Mouse (Mus musculus): ENCODE measurements at regions not wholly inside any gene's neighbourhood (a gene's known extent, or its start where the extent isn't known, plus 50 kb on each side); places are given as distances from the start of the nearest gene placed in this dataset.

DNA sequence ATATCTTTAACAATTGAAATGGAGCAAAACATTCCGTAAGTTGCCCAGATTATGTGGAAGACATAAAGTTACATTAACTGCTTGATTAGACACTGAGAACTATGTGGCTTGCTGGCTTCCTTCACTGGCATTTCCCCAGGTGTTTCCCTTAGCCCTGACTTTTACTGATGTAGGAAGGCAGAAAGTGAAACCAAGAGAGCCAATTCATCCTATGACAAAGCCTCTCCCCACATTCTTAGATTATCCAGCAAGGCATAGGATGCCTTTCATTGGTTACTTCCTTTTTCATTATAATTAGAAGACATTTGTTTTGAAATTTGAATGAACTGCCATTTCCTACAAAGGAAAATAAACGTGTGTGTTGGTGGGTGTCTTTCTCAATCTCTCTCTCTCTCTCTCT, 72.1 kb downstream of the Cdc42ep3 start:
- no peak for TF ChIP-seq CTCF (IDR thresholded peaks at IDR 0.05; ENCODE audit: insufficient read depth, low read depth, low read length)
- WGBS: 67% methylated on average over 2 of the region's 2 CpGs
- no peak overlapping the region for H3K27ac ChIP-seq (ENCODE audit: insufficient read depth, low read depth, low read length)
- no peak overlapping the region for H3K4me3 ChIP-seq (ENCODE audit: insufficient read depth, low read depth, low read length)
- no peaks in the 10 kb centered on the region for H3K4me1 ChIP-seq (ENCODE audit: control insufficient read depth, insufficient read depth, low read length)

DNA sequence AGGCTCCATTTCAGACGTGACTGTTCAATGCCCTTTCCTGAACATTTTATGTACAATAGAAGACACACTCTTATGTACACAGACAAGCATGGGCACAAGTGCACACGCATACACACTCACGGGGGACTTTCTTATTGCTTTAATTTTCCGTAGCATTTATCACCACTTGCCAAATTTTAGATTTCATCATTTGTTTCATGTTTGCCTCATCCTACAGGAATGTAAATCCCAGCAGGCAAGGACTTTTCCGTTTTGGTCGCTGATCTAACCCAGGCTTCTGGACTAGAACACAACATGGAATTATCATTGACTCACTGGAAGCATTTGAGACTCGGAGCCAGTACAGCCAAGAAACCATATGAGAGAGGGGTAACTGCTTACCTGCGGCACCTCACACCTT, 81.3 kb downstream of the Cdc42ep3 start:
- Histone ChIP-seq H3K4me3 (ENCODE audit: insufficient read depth, low read depth, low read length) (no peak overlapping the region), H3K27ac (ENCODE audit: insufficient read depth, low read depth, low read length) (no peak overlapping the region), H3K4me1 (ENCODE audit: control insufficient read depth, insufficient read depth, low read length) (no peaks in the 10 kb centered on the region)
- TF ChIP-seq POLR2A (IDR thresholded peaks at IDR 0.05; ENCODE audit: insufficient read depth, low read depth, low read length): no peak
- no peak for TF ChIP-seq CTCF (IDR thresholded peaks at IDR 0.05; ENCODE audit: insufficient read depth, low read depth, low read length)
- 89% methylated on average over 8 of the region's 8 CpGs for WGBS

GRCm38 (mm10) chr17:79259691-79260090, 95.2 kb downstream of the Cdc42ep3 start:
- WGBS: 62% methylated on average over 5 of the region's 5 CpGs
- no peak overlapping the region for H3K4me3 ChIP-seq (ENCODE audit: insufficient read depth, low read depth, low read length)
- H3K4me1 ChIP-seq (ENCODE audit: control insufficient read depth, insufficient read depth, low read length): no peaks in the 10 kb centered on the region
- TF ChIP-seq CTCF (IDR thresholded peaks at IDR 0.05; ENCODE audit: insufficient read depth, low read depth, low read length) (no peak), POLR2A (IDR thresholded peaks at IDR 0.05; ENCODE audit: insufficient read depth, low read depth, low read length) (no peak)
- H3K27ac ChIP-seq (ENCODE audit: insufficient read depth, low read depth, low read length): no peak overlapping the region

DNA sequence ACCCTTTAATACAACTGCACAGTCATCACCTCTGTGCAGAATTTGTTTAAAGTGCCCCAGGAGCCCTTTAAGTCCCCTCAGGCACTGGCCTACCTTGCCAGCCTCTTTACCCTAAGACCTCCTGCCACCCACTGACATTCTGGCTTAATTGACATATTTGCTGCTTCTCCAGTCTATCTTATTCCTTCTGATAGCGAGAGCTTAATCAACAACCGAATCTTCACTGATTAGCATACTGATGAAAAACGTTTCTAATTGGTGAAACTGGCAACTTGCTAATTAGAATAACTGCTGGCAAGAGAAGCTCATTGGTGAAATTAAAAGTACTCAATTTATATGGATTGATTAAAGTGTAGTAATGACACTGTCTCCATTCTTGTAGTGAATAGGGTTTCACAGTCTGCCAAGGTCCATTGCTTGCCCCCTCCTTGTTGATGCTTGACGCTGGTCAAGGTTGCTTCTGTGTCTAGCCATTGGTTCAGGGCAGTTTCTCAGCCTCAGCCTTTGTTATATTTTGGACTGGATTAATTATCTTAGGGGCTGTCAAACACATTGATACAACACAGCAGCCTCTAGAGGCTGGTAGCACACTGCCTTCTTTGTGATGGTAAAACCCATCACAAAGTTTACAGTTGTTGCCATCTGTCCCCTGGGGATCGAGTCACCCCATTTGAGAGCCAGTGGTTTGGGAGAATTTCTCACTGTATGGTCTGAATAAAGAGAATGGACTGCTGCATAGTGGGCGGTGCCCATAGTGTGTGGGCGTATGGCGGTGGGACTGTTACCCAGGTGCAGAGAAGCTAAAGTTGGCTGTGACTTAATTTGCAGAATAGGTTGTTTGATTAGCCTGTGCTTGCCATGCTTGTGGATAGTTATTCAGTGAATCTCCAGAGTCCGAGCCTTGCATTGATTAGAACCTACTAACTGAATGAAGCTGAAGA, 107.7 kb downstream of the Cdc42ep3 start:
- Histone ChIP-seq H3K4me1 (ENCODE audit: control insufficient read depth, insufficient read depth, low read length) (no peaks in the 10 kb centered on the region), H3K4me3 (ENCODE audit: insufficient read depth, low read depth, low read length) (no peak overlapping the region), H3K27ac (ENCODE audit: insufficient read depth, low read depth, low read length) (no peak overlapping the region)
- TF ChIP-seq CTCF (IDR thresholded peaks at IDR 0.05; ENCODE audit: insufficient read depth, low read depth, low read length): no peak
- TF ChIP-seq POLR2A (IDR thresholded peaks at IDR 0.05; ENCODE audit: insufficient read depth, low read depth, low read length): no peak
- 60% methylated on average over 9 of the region's 9 CpGs for WGBS

DNA sequence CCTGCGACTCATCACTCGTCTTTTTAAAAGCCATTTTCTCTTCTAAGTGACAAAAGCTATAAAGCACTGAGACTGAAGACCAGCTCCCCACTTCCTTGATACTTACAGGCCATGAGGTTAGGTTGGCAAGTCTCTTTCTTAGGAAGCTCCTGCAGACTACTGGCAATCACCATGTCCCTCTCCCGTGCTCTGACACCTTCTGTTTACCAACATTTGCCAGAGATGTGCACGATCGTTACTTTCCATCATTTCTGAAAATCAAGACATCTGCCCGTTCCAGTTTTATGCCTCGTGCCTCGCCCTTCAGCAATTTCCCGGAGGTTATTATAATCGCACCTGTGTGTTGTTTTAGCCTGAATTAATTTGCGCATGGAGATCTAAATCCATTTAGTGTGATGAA, 110.8 kb downstream of the Cdc42ep3 start:
- no peak overlapping the region for H3K4me3 ChIP-seq (ENCODE audit: insufficient read depth, low read depth, low read length)
- WGBS: 93% methylated on average over 11 of the region's 11 CpGs
- no peak overlapping the region for H3K27ac ChIP-seq (ENCODE audit: insufficient read depth, low read depth, low read length)
- no peaks in the 10 kb centered on the region for H3K4me1 ChIP-seq (ENCODE audit: control insufficient read depth, insufficient read depth, low read length)
- TF ChIP-seq POLR2A (IDR thresholded peaks at IDR 0.05; ENCODE audit: insufficient read depth, low read depth, low read length): no peak

DNA sequence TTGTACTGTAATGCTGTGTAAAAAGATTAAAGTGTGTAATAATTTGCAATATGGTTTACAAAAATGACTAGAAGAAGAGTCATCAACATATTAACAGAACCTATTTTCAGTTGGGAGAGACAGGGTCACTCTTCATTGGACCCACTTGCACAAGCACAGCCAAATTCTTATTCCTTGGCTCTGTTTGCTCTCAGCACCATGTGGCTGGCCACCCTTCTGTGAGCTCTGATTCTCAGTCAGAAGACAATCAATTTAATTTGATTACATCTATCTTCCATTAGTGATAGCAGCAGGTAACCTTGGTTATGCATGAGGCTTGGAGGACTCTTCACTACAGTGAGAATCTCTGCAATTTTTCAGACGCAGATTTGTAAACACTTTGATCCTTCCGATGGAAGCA, 111.5 kb downstream of the Cdc42ep3 start:
- TF ChIP-seq POLR2A (IDR thresholded peaks at IDR 0.05; ENCODE audit: insufficient read depth, low read depth, low read length) (no peak), CTCF (IDR thresholded peaks at IDR 0.05; ENCODE audit: insufficient read depth, low read depth, low read length) (no peak)
- no peaks in the 10 kb centered on the region for H3K4me1 ChIP-seq (ENCODE audit: control insufficient read depth, insufficient read depth, low read length)
- H3K4me3 ChIP-seq (ENCODE audit: insufficient read depth, low read depth, low read length): no peak overlapping the region
- no peak overlapping the region for H3K27ac ChIP-seq (ENCODE audit: insufficient read depth, low read depth, low read length)
- 95% methylated on average over 2 of the region's 2 CpGs for WGBS

DNA sequence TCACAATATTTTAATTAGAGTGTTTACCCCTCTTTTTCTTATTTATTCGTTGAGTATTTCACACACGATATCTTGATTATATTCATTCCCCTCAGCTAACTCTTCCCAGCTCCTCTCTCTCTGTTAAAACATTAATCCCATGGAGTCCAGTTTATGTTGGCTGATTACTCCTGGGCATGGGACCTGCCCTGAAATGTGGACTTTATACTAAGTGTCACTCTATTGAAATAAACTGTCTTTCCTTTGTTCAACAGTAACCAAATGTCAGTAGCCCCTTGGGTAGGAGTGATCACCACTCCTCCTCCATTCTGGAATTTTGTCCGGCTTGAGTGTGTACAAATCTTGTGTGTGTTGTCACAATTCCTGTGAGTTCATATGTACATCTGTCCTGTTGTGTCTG, 113.4 kb downstream of the Cdc42ep3 start:
- TF ChIP-seq POLR2A (IDR thresholded peaks at IDR 0.05; ENCODE audit: insufficient read depth, low read depth, low read length) (no peak), CTCF (IDR thresholded peaks at IDR 0.05; ENCODE audit: insufficient read depth, low read depth, low read length) (no peak)
- no peaks in the 10 kb centered on the region for H3K4me1 ChIP-seq (ENCODE audit: control insufficient read depth, insufficient read depth, low read length)
- H3K4me3 ChIP-seq (ENCODE audit: insufficient read depth, low read depth, low read length): no peak overlapping the region
- H3K27ac ChIP-seq (ENCODE audit: insufficient read depth, low read depth, low read length): no peak overlapping the region
- WGBS: 94% methylated on average over 3 of the region's 3 CpGs

GRCm38 (mm10) chr17:79236244-79236781, 118.6 kb downstream of the Cdc42ep3 start:
- Histone ChIP-seq H3K27ac (ENCODE audit: insufficient read depth, low read depth, low read length) (no peak overlapping the region), H3K4me3 (ENCODE audit: insufficient read depth, low read depth, low read length) (no peak overlapping the region), H3K4me1 (ENCODE audit: control insufficient read depth, insufficient read depth, low read length) (no peaks in the 10 kb centered on the region)
- 80% methylated on average over 3 of the region's 3 CpGs for WGBS
- TF ChIP-seq CTCF (IDR thresholded peaks at IDR 0.05; ENCODE audit: insufficient read depth, low read depth, low read length) (no peak), POLR2A (IDR thresholded peaks at IDR 0.05; ENCODE audit: insufficient read depth, low read depth, low read length) (no peak)

GRCm38 (mm10) chr17:79230653-79231489, 124.0 kb downstream of the Cdc42ep3 start:
- 19% methylated on average over 25 of the region's 25 CpGs for WGBS
- no peaks in the 10 kb centered on the region for H3K4me1 ChIP-seq (ENCODE audit: control insufficient read depth, insufficient read depth, low read length)
- TF ChIP-seq POLR2A (IDR thresholded peaks at IDR 0.05; ENCODE audit: insufficient read depth, low read depth, low read length) (no peak), CTCF (IDR thresholded peaks at IDR 0.05; ENCODE audit: insufficient read depth, low read depth, low read length) (no peak)
- peak overlapping the region; percentile 41; the same call in 1 of the 2 replicates for H3K27ac ChIP-seq (ENCODE audit: insufficient read depth, low read depth, low read length)
- H3K4me3 ChIP-seq (ENCODE audit: insufficient read depth, low read depth, low read length): no peak overlapping the region

All from olfactory bulb, adult 2 months (tissue).